Mouse (Mus musculus): ENCODE data around the gene Adgrg5. TPM values are rescaled to one million over a fixed set of nuclear protein-coding genes. Genes with fewer than 3 reads are reported as not detected.

Gene Adgrg5
- polyA plus RNA-seq, 1 experiment from 2014 or later = 0.19 TPM

- WGBS = 79% methylated on average over 12 of the region's 12 CpGs
Observed at GRCm38 (mm10) chr8:94903709-94904108, 19.8 kb upstream of the Adgrg5 start.

GRCm38 (mm10) chr8:94904450-94905175 lies 18.9 kb upstream of the Adgrg5 start:
- Histone ChIP-seq H3K36me3 (ENCODE audit: poor library complexity, severe bottlenecking) (peaks cover 5% of the 10 kb centered on the region; the same call in 1 of the 2 replicates), H3K27ac (no peak overlapping the region), H3K4me2 (no peak overlapping the region), H3K4me1 (peaks cover 23% of the 10 kb centered on the region), H3K9ac (no peak overlapping the region), H3K4me3 (no peak overlapping the region), H3K27me3 (no peaks in the 10 kb centered on the region), H3K9me3 (replicated peaks) (no peaks in the 10 kb centered on the region)
- peak; percentile 73 for ATAC-seq
- WGBS = 71% methylated on average over 12 of the region's 12 CpGs

More at GRCm38 (mm10) chr8:94903709-94904108, 19.8 kb upstream of the Adgrg5 start:
- Histone ChIP-seq H3K4me1 (peaks cover 28% of the 10 kb centered on the region), H3K4me3 (no peak overlapping the region), H3K9ac (no peak overlapping the region), H3K27ac (no peak overlapping the region), H3K4me2 (no peak overlapping the region), H3K9me3 (replicated peaks) (no peaks in the 10 kb centered on the region), H3K36me3 (ENCODE audit: poor library complexity, severe bottlenecking) (peaks cover 5% of the 10 kb centered on the region; the same call in 1 of the 2 replicates), H3K27me3 (no peaks in the 10 kb centered on the region)
- ATAC-seq = no peak

DNA sequence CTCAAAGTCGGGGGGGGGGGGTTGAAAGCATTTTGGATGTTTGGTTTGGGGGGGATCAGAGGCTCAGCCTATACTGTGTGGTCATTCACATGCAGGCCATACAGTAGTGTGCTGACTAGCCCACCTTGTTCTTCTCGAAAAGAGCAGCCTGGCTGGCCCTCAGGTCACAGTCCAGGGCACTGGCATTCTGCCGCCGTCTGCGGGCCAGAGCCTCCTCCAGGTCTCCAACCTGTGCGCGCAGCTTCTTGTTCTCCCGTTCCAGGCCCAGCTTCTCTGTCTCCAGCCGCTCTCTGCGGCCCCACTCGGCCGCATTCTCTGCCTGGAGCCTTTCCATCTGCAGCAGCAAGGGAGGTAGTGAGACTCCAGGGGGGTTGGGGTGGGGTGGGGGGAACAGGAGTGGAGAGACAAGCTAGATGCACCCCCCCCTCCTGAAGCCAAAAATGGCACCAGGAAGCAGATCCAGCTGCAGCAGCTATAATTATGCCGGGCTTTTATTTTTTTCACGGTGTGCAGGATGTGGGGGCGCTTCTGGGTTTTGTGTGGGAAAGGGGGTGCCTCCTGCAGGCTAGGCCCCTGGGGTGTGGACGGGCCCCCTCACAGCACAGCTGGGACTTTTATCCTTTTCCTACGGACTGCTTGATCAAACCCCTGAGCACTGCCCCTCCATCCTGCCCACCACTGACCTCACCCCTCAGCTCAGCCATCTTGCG lies 15.7 kb upstream of the Adgrg5 start:
- Histone ChIP-seq H3K4me1 (peaks cover 14% of the 10 kb centered on the region), H3K27me3 (peaks cover 14% of the 10 kb centered on the region), H3K27ac (no peak overlapping the region), H3K9me3 (replicated peaks) (no peaks in the 10 kb centered on the region), H3K4me3 (no peak overlapping the region), H3K4me2 (no peak overlapping the region), H3K36me3 (ENCODE audit: poor library complexity, severe bottlenecking) (peaks cover 5% of the 10 kb centered on the region; the same call in 1 of the 2 replicates), H3K9ac (no peak overlapping the region)
- WGBS = 85% methylated on average over 18 of the region's 18 CpGs
- ATAC-seq = no peak

GRCm38 (mm10) chr8:94908847-94909246 lies 14.6 kb upstream of the Adgrg5 start:
- H3K4me2 ChIP-seq = no peak overlapping the region
- H3K36me3 ChIP-seq (ENCODE audit: poor library complexity, severe bottlenecking) = no peaks in the 10 kb centered on the region; the same call in 1 of the 2 replicates
- H3K9ac ChIP-seq = no peak overlapping the region
- H3K4me3 ChIP-seq = no peak overlapping the region
- peaks cover 25% of the 10 kb centered on the region for H3K27me3 ChIP-seq
- H3K9me3 ChIP-seq (replicated peaks) = no peaks in the 10 kb centered on the region
- no peak overlapping the region for H3K27ac ChIP-seq
- peaks cover 25% of the 10 kb centered on the region for H3K4me1 ChIP-seq
- no peak for ATAC-seq
- 16% methylated on average over 4 of the region's 4 CpGs for WGBS

- Histone ChIP-seq H3K9ac (peak overlapping the region; percentile 61), H3K36me3 (ENCODE audit: poor library complexity, severe bottlenecking) (no peaks in the 10 kb centered on the region; the same call in 1 of the 2 replicates), H3K4me1 (peaks cover 53% of the 10 kb centered on the region), H3K27me3 (peaks cover 40% of the 10 kb centered on the region), H3K9me3 (replicated peaks) (no peaks in the 10 kb centered on the region), H3K27ac (no peak overlapping the region), H3K4me2 (peak overlapping the region; percentile 85), H3K4me3 (peak overlapping the region; percentile 50)
- 2% methylated on average over 77 of the region's 77 CpGs for WGBS
- peak; percentile 73 for ATAC-seq
Observed at GRCm38 (mm10) chr8:94913061-94913660, 10.3 kb upstream of the Adgrg5 start.

DNA sequence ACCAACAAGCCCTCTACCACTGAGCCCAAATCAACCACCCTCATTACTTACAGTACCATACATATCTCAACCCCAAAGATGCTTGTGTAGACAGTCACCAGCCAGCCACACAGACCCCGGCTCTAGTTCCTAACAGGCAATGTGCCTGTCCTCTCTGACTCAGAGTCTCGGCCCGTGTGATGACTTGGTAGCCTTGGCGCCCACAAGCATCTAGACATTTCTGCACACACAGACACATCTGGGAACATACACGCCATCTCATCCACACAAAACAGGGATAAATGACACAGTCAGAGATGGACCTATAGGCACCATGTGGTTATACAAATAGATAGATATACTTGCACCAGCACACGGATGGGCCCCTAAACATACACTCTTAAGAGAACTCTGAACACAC lies 9.2 kb upstream of the Adgrg5 start:
- Histone ChIP-seq H3K9me3 (replicated peaks) (no peaks in the 10 kb centered on the region), H3K9ac (no peak overlapping the region), H3K4me2 (0 out of 2 replicates have a peak overlapping the region, but pooled peaks have one; percentile 5), H3K36me3 (ENCODE audit: poor library complexity, severe bottlenecking) (no peaks in the 10 kb centered on the region; the same call in 1 of the 2 replicates), H3K4me3 (no peak overlapping the region), H3K27ac (no peak overlapping the region; the same call in 1 of the 2 replicates), H3K4me1 (peaks cover 51% of the 10 kb centered on the region), H3K27me3 (peaks cover 47% of the 10 kb centered on the region)
- ATAC-seq = no peak
- WGBS = 92% methylated on average over 6 of the region's 6 CpGs

- Histone ChIP-seq H3K4me3 (no peak overlapping the region), H3K4me2 (peak overlapping the region; percentile 5; the same call in 1 of the 2 replicates), H3K9me3 (replicated peaks) (no peaks in the 10 kb centered on the region), H3K36me3 (ENCODE audit: poor library complexity, severe bottlenecking) (no peaks in the 10 kb centered on the region), H3K27me3 (peaks cover 49% of the 10 kb centered on the region), H3K9ac (no peak overlapping the region), H3K4me1 (peaks cover 51% of the 10 kb centered on the region), H3K27ac (peak overlapping the region; percentile 55)
- ATAC-seq = peak; percentile 37; the same call in 1 of the 2 replicates
- WGBS = 55% methylated on average over 3 of the region's 3 CpGs
Observed at GRCm38 (mm10) chr8:94914701-94915101, 8.8 kb upstream of the Adgrg5 start.

DNA sequence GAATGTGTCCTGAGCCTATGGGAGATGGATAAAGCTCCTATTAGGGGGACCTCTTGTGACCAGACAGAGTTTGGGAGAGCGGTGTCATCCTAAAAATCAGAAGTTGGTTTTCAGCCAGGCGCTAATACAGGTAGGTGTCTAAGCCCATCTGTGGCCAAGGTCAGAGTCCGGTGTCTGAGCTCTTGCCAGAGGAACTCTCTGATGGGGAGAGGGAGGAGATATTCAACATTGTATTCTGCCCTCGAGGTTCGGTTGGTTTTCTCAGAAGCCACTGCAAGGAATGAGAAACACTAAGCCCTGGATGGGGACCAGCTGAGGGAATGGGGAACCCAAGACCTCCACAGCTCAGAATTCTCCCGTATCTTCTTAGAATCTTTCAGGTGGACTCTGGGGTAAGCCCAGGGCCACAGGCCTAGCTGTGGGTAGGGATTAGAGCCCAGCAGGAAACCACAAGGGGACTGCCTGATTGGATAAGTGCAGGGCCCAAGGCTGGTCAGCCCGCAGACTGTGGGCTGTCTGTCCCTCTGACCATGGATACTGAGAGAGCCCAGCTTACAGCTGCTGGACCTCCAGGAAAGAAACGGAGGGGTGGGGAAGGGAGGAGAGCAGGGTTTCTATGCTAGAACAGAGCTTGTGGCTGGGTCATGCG lies 7.1 kb upstream of the Adgrg5 start:
- Histone ChIP-seq H3K9me3 (replicated peaks) (no peaks in the 10 kb centered on the region), H3K27me3 (peaks cover 47% of the 10 kb centered on the region), H3K4me3 (peak overlapping the region; percentile 62), H3K9ac (0 out of 2 replicates have a peak overlapping the region, but pooled peaks have one; percentile 1), H3K4me1 (peaks cover 51% of the 10 kb centered on the region), H3K4me2 (peak overlapping the region; percentile 82), H3K27ac (no peak overlapping the region), H3K36me3 (ENCODE audit: poor library complexity, severe bottlenecking) (no peaks in the 10 kb centered on the region)
- no peak for ATAC-seq
- WGBS = 45% methylated on average over 9 of the region's 9 CpGs

- peaks cover 55% of the 10 kb centered on the region for H3K4me1 ChIP-seq
- peak overlapping the region; percentile 82 for H3K4me2 ChIP-seq
- H3K27me3 ChIP-seq = peaks cover 42% of the 10 kb centered on the region
- peak overlapping the region; percentile 62 for H3K4me3 ChIP-seq
- H3K9ac ChIP-seq = peak overlapping the region; percentile 58
- peak overlapping the region; percentile 51; the same call in 1 of the 2 replicates for H3K27ac ChIP-seq
- no peaks in the 10 kb centered on the region for H3K9me3 ChIP-seq (replicated peaks)
- 5% methylated on average over 10 of the region's 10 CpGs for WGBS
- no peaks in the 10 kb centered on the region for H3K36me3 ChIP-seq (ENCODE audit: poor library complexity, severe bottlenecking)
- ATAC-seq = 0 out of 2 replicates have a peak, but pooled peaks have one; percentile 0
Observed at GRCm38 (mm10) chr8:94916960-94917324, 6.6 kb upstream of the Adgrg5 start.

GRCm38 (mm10) chr8:94917352-94917751 lies 6.1 kb upstream of the Adgrg5 start:
- H3K27me3 ChIP-seq = peaks cover 38% of the 10 kb centered on the region

GRCm38 (mm10) chr8:94917851-94918495 lies 5.5 kb upstream of the Adgrg5 start, which contains the start of gene Ccdc102a:
Ccdc102a (minus strand) TSS chr8:94918098.
- Histone ChIP-seq H3K4me1 (peaks cover 57% of the 10 kb centered on the region), H3K36me3 (ENCODE audit: poor library complexity, severe bottlenecking) (no peaks in the 10 kb centered on the region), H3K4me3 (peak within 1 kb of the TSS; percentile 62), H3K9ac (peak within 1 kb of the TSS; percentile 75), H3K9me3 (replicated peaks) (no peaks in the 10 kb centered on the region), H3K27ac (peak within 1 kb of the TSS; percentile 51; the same call in 1 of the 2 replicates), H3K27me3 (peaks cover 32% of the 10 kb centered on the region), H3K4me2 (peak within 1 kb of the TSS; percentile 82)
- WGBS = 2% methylated on average over 35 of the region's 51 CpGs
- ATAC-seq = peak; percentile 31

More at GRCm38 (mm10) chr8:94917352-94917751, 6.1 kb upstream of the Adgrg5 start:
- Histone ChIP-seq H3K27ac (peak overlapping the region; percentile 51; the same call in 1 of the 2 replicates), H3K4me2 (peak overlapping the region; percentile 82), H3K36me3 (ENCODE audit: poor library complexity, severe bottlenecking) (no peaks in the 10 kb centered on the region), H3K4me1 (peaks cover 55% of the 10 kb centered on the region), H3K9me3 (replicated peaks) (no peaks in the 10 kb centered on the region), H3K9ac (peak overlapping the region; percentile 75), H3K4me3 (peak overlapping the region; percentile 62)
- ATAC-seq = peak; percentile 94
- 0% methylated on average over 24 of the region's 27 CpGs for WGBS

All from forebrain, embryonic 13.5 days (tissue).